In genomic region chr15:97606630-97607381, GRCm38 (mm10) we compare ENCODE assay signal across 8 mouse cellular contexts.
DNase-seq lines count a peak whose midpoint lies in the region; ATAC-seq and TF ChIP-seq lines count a peak whose summit lies in the region.

No protein-coding gene starts in this region.

- no peaks in the 10 kb centered on the region; the same call in 1 of the 2 replicates for H3K27me3 ChIP-seq in heart, embryonic 13.5 days (replicated peaks)
- no peaks in the 10 kb centered on the region for H3K27me3 ChIP-seq in cerebellum, adult 2 months (ENCODE audit: control insufficient read depth, insufficient read depth, low read length)
- H3K27me3 ChIP-seq in forebrain, postnatal 0 days (ENCODE audit: insufficient read depth, low read length) = no peaks in the 10 kb centered on the region
- H3K27me3 ChIP-seq in limb, embryonic 15.5 days = no peaks in the 10 kb centered on the region; the same call in 1 of the 2 replicates
- H3K27me3 ChIP-seq in neural tube, embryonic 12.5 days (replicated peaks) = no peaks in the 10 kb centered on the region

- TF ChIP-seq POLR2A in cerebellum, adult 2 months (IDR thresholded peaks at IDR 0.05; ENCODE audit: borderline replicate concordance, insufficient read depth, low read length) = no peak

- H3K27ac ChIP-seq in heart, embryonic 13.5 days (replicated peaks) = no peak overlapping the region
- no peak overlapping the region for H3K27ac ChIP-seq in cerebellum, adult 2 months (ENCODE audit: insufficient read depth, low read length)
- peak overlapping the region; percentile 90 for H3K27ac ChIP-seq in forebrain, postnatal 0 days (ENCODE audit: low read depth, low read length)
- no peak overlapping the region for H3K27ac ChIP-seq in limb, embryonic 15.5 days
- H3K27ac ChIP-seq in neural tube, embryonic 12.5 days = peak overlapping the region; percentile 47

- no peak for DNase-seq in heart, postnatal 10 days
- DNase-seq in cerebellum, adult 2 months = peak; percentile 51 to 60
- DNase-seq in forebrain, postnatal 0 days = peak; percentile 91
- DNase-seq in kidney, postnatal 10 days = peak; percentile 65
- DNase-seq in thymus, postnatal 36 days = peak; percentile 10 to 28

- H3K4me3 ChIP-seq in heart, embryonic 13.5 days = peak overlapping the region; percentile 43
- H3K4me3 ChIP-seq in cerebellum, adult 2 months (replicated peaks; ENCODE audit: insufficient read depth, low read depth, low read length) = peak overlapping the region; percentile 47
- H3K4me3 ChIP-seq in forebrain, postnatal 0 days (ENCODE audit: low read depth, low read length) = peak overlapping the region; percentile 43
- H3K4me3 ChIP-seq in limb, embryonic 15.5 days = peak overlapping the region; percentile 31
- H3K4me3 ChIP-seq in neural tube, embryonic 12.5 days = peak overlapping the region; percentile 27

- no peak for ATAC-seq in heart, embryonic 13.5 days (ENCODE audit: extremely low read depth, insufficient number of reproducible peaks, low FRiP score, low TSS enrichment)
- peak; percentile 92 for ATAC-seq in forebrain, postnatal 0 days
- ATAC-seq in limb, embryonic 15.5 days (ENCODE audit: insufficient number of reproducible peaks, low FRiP score, low TSS enrichment, low read depth) = no peak
- peak; percentile 84 for ATAC-seq in neural tube, embryonic 12.5 days (ENCODE audit: low FRiP score, low read depth)

- no peaks in the 10 kb centered on the region for H3K9me3 ChIP-seq in heart, embryonic 13.5 days
- H3K9me3 ChIP-seq in forebrain, postnatal 0 days (ENCODE audit: low read length) = no peaks in the 10 kb centered on the region
- H3K9me3 ChIP-seq in limb, embryonic 15.5 days = no peaks in the 10 kb centered on the region
- H3K9me3 ChIP-seq in neural tube, embryonic 12.5 days = no peaks in the 10 kb centered on the region

- intact Hi-C loops in heart, postnatal 10 days (cut with DNase I) = no loop called here

- H3K4me2 ChIP-seq in heart, embryonic 13.5 days = peak overlapping the region; percentile 72
- peak overlapping the region; percentile 84 for H3K4me2 ChIP-seq in forebrain, postnatal 0 days (ENCODE audit: low read depth)
- H3K4me2 ChIP-seq in limb, embryonic 15.5 days = peak overlapping the region; percentile 58
- peak overlapping the region; percentile 62 for H3K4me2 ChIP-seq in neural tube, embryonic 12.5 days (replicated peaks)

- H3K36me3 ChIP-seq in heart, embryonic 13.5 days = no peaks in the 10 kb centered on the region
- no peaks in the 10 kb centered on the region for H3K36me3 ChIP-seq in forebrain, postnatal 0 days (ENCODE audit: insufficient read depth)
- H3K36me3 ChIP-seq in limb, embryonic 15.5 days = no peaks in the 10 kb centered on the region
- H3K36me3 ChIP-seq in neural tube, embryonic 12.5 days = no peaks in the 10 kb centered on the region

- no peak for TF ChIP-seq CTCF in cerebellum, adult 2 months (IDR thresholded peaks at IDR 0.05; ENCODE audit: borderline replicate concordance, insufficient read depth, low read depth, low read length)
- TF ChIP-seq CTCF in forebrain, postnatal 0 days (IDR thresholded peaks at IDR 0.05; ENCODE audit: low read depth) = no peak

- peaks cover 7% of the 10 kb centered on the region; the same call in 1 of the 2 replicates for H3K4me1 ChIP-seq in heart, embryonic 13.5 days
- no peaks in the 10 kb centered on the region for H3K4me1 ChIP-seq in cerebellum, adult 2 months (ENCODE audit: control insufficient read depth, insufficient read depth, low read length)
- peaks cover 8% of the 10 kb centered on the region for H3K4me1 ChIP-seq in forebrain, postnatal 0 days (ENCODE audit: insufficient read depth)
- H3K4me1 ChIP-seq in limb, embryonic 15.5 days = peaks cover 9% of the 10 kb centered on the region
- peaks cover 15% of the 10 kb centered on the region; the same call in 1 of the 2 replicates for H3K4me1 ChIP-seq in neural tube, embryonic 12.5 days

- H3K9ac ChIP-seq in heart, embryonic 13.5 days = peak overlapping the region; percentile 60
- peak overlapping the region; percentile 71 for H3K9ac ChIP-seq in forebrain, postnatal 0 days
- H3K9ac ChIP-seq in limb, embryonic 15.5 days = no peak overlapping the region
- peak overlapping the region; percentile 55 for H3K9ac ChIP-seq in neural tube, embryonic 12.5 days

- 17% methylated on average over 25 of the region's 25 CpGs for WGBS in heart, embryonic 13.5 days
- 3% methylated on average over 25 of the region's 25 CpGs for WGBS in cerebellum, adult 2 months
- under 1% methylated on average over 25 of the region's 25 CpGs for WGBS in forebrain, postnatal 0 days
- 14% methylated on average over 25 of the region's 25 CpGs for WGBS in limb, embryonic 15.5 days
- 5% methylated on average over 25 of the region's 25 CpGs for WGBS in neural tube, embryonic 12.5 days

Comparison
In these comparisons a context has a peak if more than half of its experiments do, and no peak if none do; other contexts are left out.
1. ATAC-seq: peak in forebrain, postnatal 0 days (single experiment) and neural tube, embryonic 12.5 days (single experiment); none in heart, embryonic 13.5 days (single experiment) and limb, embryonic 15.5 days (single experiment).
2. H3K27ac ChIP-seq: peak in forebrain, postnatal 0 days (single experiment) and neural tube, embryonic 12.5 days (single experiment); none in heart, embryonic 13.5 days (single experiment), cerebellum, adult 2 months (single experiment) and limb, embryonic 15.5 days (single experiment).
3. DNase-seq: peak in cerebellum, adult 2 months (2 of 2), forebrain, postnatal 0 days (single experiment), kidney, postnatal 10 days (single experiment) and thymus, postnatal 36 days (2 of 2); none in heart, postnatal 10 days (0 of 2).
4. Peak in every context shown above with its lines, with median percentiles within 50 percentile points of each other: H3K4me2 ChIP-seq and H3K4me3 ChIP-seq.